Mouse (Mus musculus) adrenal gland, postnatal 36 days (tissue): Measurements from ENCODE around the gene Armc3. TPM values are rescaled to one million over a fixed set of nuclear protein-coding genes. Genes with fewer than 3 reads are reported as not detected.

Source experiments
- DNase-seq, 2 experiments: peaks; one replicate each; pipeline ENCODE4 v3.0.0; 2021; ENCODE audit warnings: mixed read lengths in 1 of 2
- total RNA-seq, 2 experiments: library from RNA; stranded (reverse); gene quantifications; 2 replicates each; pipeline ENCODE4 v1.2.3; 2021

Gene Armc3
- total RNA-seq, 2 experiments from 2014 or later = not detected

GRCm38 (mm10) chr2:19351615-19352253 is 152.6 kb downstream of the Armc3 start:
- DNase-seq = no peak

GRCm38 (mm10) chr2:19353158-19353557 is 154.1 kb downstream of the Armc3 start:
- DNase-seq = no peak

Other genes starting within 250 kb of the Armc3 start
- gene Pip4k2a, start 201.2 kb upstream of the Armc3 start, total RNA-seq = 10 to 100 TPM; 30.1 to 36.7 TPM
- under 1 TPM; 0.43 to 0.76 TPM for gene 4930426L09Rik, start 201.0 kb upstream of the Armc3 start, total RNA-seq
- 10 to 100 TPM; 24.0 to 32.7 TPM for gene Msrb2, start 172.1 kb downstream of the Armc3 start, total RNA-seq
- gene Ptf1a, start 246.4 kb downstream of the Armc3 start, total RNA-seq = not detected